Mouse (Mus musculus): ENCODE results near the gene Arhgap17. TPM values are rescaled to one million over a fixed set of nuclear protein-coding genes. Genes with fewer than 3 reads are reported as not detected.

Gene Arhgap17
- polyA plus RNA-seq, 1 experiment = 38.3 TPM

DNA sequence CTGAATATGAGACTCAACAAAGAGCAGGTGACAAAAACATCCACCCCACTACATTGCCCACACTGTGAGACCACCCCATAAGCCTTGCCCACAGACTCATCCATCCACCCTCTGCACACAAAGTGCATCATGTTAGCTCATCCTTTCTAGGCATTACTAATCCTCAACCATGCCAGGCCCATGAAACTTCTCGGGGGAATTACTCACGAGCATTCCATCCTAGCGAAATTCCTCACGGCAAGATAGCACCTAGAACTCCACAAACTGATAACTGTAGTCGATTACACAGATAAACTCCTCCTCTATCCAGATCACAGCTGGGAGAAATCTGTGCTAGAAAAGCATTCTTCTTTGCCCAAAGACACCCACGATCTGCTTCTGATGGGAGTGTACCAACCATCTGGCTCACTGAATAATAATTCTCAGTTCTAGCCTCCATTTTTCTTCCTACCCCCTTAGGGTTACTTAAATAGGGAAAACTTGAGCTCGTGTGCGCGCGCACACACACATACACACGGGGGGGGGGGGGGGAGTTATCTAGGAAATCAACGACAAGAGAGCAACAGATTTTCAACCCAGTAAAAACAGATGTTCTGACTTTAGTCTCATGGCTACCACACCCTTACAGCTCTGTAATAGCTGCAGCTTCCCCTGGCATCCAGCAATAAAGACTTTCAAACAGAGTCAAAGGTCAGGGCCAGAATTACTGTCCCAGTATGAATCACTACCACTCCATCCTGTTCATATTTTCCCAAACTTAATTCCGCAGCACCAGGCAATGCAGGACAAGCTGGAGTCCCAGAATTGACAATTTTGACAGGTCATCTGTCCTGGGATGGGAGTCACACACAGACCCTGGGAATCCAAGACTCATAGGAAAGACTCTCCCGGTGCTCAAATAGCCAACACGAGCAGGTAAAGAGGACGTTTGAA lies 2.2 kb downstream of the Arhgap17 start:
- peak overlapping the region; percentile 43; the same call in 1 of the 2 replicates for H3K27ac ChIP-seq (ENCODE audit: control insufficient read depth, insufficient read depth, low read depth, low read length, poor library complexity)
- WGBS = 63% methylated on average over 16 of the region's 16 CpGs
- TF ChIP-seq CTCF (IDR thresholded peaks at IDR 0.05; ENCODE audit: control insufficient read depth, insufficient read depth, low read length) (no peak), POLR2A (IDR thresholded peaks at IDR 0.05; ENCODE audit: borderline replicate concordance, control insufficient read depth, low read depth, low read length) (no peak)
- peaks cover 14% of the 10 kb centered on the region for H3K4me1 ChIP-seq (ENCODE audit: control insufficient read depth, insufficient read depth, low read length)
- peak overlapping the region; percentile 58 for H3K4me3 ChIP-seq (replicated peaks; ENCODE audit: control insufficient read depth, low read depth, low read length)

DNA sequence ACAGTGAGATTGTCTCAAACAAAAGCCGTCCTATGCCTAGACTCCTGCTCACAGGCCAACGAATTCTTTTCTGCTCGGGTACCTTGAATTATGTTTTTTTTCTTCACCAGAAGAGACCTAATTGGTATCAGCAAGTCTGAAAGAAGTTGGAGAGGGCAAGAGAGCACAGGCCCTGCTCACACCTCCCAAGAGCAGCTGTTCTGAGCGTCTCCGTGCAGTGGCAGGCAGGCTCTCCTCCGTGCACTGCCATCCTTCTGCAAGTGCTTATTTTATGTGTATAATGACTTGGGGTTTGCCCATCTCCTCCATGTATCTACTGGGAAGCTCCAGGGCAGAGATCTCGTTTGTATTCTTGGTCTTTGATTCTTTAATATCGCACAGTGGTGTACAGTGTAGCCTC lies 2.9 kb downstream of the Arhgap17 start:
- 60% methylated on average over 8 of the region's 8 CpGs for WGBS
- Histone ChIP-seq H3K4me3 (replicated peaks; ENCODE audit: control insufficient read depth, low read depth, low read length) (no peak overlapping the region), H3K4me1 (ENCODE audit: control insufficient read depth, insufficient read depth, low read length) (peaks cover 14% of the 10 kb centered on the region), H3K27ac (ENCODE audit: control insufficient read depth, insufficient read depth, low read depth, low read length, poor library complexity) (no peak overlapping the region)
- TF ChIP-seq POLR2A (IDR thresholded peaks at IDR 0.05; ENCODE audit: borderline replicate concordance, control insufficient read depth, low read depth, low read length) (no peak), CTCF (IDR thresholded peaks at IDR 0.05; ENCODE audit: control insufficient read depth, insufficient read depth, low read length) (no peak)

DNA sequence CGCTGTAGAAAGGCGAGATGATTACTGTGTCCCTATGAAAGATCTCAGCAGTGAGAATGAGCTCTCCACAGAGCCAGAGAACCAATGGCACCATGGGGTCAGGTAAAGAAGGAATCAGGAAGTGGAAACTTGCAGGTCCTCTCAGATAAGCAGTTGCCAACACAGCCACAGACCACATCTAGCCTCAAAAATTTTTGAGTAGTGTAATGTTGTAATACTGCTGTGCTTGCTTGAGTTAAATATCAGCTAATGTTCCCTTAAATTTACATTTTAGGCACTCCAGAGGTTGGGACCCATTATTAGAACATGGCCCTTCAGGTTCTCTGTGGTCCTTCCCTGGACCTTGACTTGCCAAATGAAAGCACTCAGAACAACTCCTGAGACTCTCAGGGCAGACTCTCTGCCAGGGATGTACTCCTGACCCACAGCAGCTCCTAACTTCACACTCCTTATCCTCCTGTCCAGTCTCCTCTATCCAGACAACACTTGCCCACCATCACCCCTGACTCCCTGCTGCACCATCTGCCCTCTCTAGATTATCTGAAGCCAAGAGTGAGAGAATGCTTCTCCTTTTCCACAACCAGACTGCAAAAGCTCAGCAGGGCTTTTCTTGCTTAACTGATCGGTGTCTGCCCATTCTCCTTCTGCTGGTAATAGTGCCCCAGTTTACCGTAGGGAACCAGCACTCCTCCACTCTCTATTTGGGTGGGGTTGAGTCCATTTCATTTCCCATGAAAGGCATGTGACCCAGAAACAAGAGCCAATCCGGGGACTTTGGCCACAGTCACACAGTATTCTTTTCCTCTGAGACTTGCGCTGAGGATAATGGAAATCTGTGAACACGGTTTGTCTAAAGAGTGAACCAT lies 3.6 kb downstream of the Arhgap17 start:
- Histone ChIP-seq H3K4me1 (ENCODE audit: control insufficient read depth, insufficient read depth, low read length) (peaks cover 14% of the 10 kb centered on the region), H3K27ac (ENCODE audit: control insufficient read depth, insufficient read depth, low read depth, low read length, poor library complexity) (peak overlapping the region; percentile 18; the same call in 1 of the 2 replicates), H3K4me3 (replicated peaks; ENCODE audit: control insufficient read depth, low read depth, low read length) (no peak overlapping the region)
- 25% methylated on average over 7 of the region's 7 CpGs for WGBS
- TF ChIP-seq CTCF (IDR thresholded peaks at IDR 0.05; ENCODE audit: control insufficient read depth, insufficient read depth, low read length) = no peak
- no peak for TF ChIP-seq POLR2A (IDR thresholded peaks at IDR 0.05; ENCODE audit: borderline replicate concordance, control insufficient read depth, low read depth, low read length)

DNA sequence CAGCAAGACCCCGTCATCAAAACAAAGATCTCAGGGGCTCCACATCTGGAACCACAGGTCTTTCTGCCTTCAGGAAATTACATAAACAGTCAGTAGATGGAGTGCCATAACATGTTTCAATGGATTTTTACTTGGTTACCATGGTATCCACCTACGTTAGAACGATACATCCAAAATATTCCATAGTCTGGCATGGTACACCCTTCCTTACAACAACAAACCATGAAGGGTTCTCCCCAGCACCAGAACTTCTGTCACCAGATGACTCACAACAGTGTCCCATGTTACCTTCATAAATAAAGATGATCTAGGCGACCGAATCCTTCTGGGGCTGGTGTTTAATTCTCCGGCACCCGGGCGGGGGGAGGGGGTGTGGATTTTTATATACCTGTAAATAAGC lies 5.7 kb downstream of the Arhgap17 start:
- H3K4me3 ChIP-seq (replicated peaks; ENCODE audit: control insufficient read depth, low read depth, low read length) = no peak overlapping the region
- 88% methylated on average over 8 of the region's 8 CpGs for WGBS
- TF ChIP-seq POLR2A (IDR thresholded peaks at IDR 0.05; ENCODE audit: borderline replicate concordance, control insufficient read depth, low read depth, low read length) (no peak), CTCF (IDR thresholded peaks at IDR 0.05; ENCODE audit: control insufficient read depth, insufficient read depth, low read length) (no peak)
- H3K27ac ChIP-seq (ENCODE audit: control insufficient read depth, insufficient read depth, low read depth, low read length, poor library complexity) = no peak overlapping the region
- peaks cover 14% of the 10 kb centered on the region for H3K4me1 ChIP-seq (ENCODE audit: control insufficient read depth, insufficient read depth, low read length)

DNA sequence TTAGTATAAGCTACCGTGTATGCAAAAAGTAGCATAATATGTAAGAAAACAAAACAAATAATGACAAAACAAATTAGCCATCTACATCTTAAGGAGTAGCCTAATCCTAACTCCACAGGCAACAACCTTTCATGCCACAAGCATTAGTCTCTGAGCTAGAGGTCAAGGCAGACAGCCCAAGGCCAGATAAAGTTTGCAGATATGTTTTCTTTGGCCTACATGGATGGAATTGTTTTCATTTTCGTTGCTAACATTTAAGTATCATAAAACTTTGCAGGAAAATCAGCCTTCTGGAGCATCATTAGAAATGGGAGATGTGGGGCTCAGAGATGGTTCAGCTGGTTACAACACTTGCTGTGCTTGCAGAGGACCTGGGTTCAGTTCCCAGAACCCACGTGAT lies 6.9 kb downstream of the Arhgap17 start:
- TF ChIP-seq CTCF (IDR thresholded peaks at IDR 0.05; ENCODE audit: control insufficient read depth, insufficient read depth, low read length) (no peak), POLR2A (IDR thresholded peaks at IDR 0.05; ENCODE audit: borderline replicate concordance, control insufficient read depth, low read depth, low read length) (no peak)
- Histone ChIP-seq H3K27ac (ENCODE audit: control insufficient read depth, insufficient read depth, low read depth, low read length, poor library complexity) (no peak overlapping the region), H3K4me1 (ENCODE audit: control insufficient read depth, insufficient read depth, low read length) (peaks cover 14% of the 10 kb centered on the region), H3K4me3 (replicated peaks; ENCODE audit: control insufficient read depth, low read depth, low read length) (no peak overlapping the region)
- 71% methylated on average over 3 of the region's 3 CpGs for WGBS

DNA sequence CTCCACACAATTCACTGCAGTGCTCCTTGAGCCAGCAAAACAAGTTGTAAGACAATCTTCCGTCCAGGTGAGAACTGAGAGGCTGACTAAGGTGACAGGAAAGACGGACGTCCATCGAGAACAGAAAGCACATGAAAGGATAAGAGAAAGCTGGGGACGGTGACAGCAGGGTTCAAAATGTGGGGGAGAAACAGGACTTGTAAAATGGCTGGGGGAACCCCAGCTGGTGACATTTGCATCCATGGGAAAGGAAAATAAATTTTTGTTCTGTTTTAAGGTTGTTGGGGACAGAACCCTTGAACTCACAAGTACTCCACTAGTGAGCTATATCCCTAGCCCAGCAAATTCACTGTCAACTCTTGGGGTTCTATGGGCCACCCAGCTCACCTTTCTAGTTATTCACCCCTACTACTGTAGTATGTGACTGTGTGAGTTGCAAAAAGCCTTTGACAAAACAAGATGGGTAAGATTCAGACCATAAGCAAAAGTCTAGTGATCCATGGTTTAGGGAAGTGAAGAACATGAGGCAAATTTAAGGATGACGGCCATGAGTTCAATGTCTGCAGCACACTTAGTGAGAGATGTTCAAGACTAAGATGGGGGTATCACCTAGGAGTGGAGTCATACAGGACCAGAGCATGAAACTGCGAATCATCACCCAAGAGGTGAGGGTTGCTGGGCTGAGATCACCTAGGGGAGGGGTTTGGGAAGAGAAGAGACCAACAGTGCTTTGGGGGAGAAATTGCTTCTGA lies 8.3 kb downstream of the Arhgap17 start:
- TF ChIP-seq CTCF (IDR thresholded peaks at IDR 0.05; ENCODE audit: control insufficient read depth, insufficient read depth, low read length) (no peak), POLR2A (IDR thresholded peaks at IDR 0.05; ENCODE audit: borderline replicate concordance, control insufficient read depth, low read depth, low read length) (no peak)
- Histone ChIP-seq H3K27ac (ENCODE audit: control insufficient read depth, insufficient read depth, low read depth, low read length, poor library complexity) (no peak overlapping the region), H3K4me3 (replicated peaks; ENCODE audit: control insufficient read depth, low read depth, low read length) (no peak overlapping the region), H3K4me1 (ENCODE audit: control insufficient read depth, insufficient read depth, low read length) (peaks cover 9% of the 10 kb centered on the region)
- WGBS = 83% methylated on average over 7 of the region's 7 CpGs

DNA sequence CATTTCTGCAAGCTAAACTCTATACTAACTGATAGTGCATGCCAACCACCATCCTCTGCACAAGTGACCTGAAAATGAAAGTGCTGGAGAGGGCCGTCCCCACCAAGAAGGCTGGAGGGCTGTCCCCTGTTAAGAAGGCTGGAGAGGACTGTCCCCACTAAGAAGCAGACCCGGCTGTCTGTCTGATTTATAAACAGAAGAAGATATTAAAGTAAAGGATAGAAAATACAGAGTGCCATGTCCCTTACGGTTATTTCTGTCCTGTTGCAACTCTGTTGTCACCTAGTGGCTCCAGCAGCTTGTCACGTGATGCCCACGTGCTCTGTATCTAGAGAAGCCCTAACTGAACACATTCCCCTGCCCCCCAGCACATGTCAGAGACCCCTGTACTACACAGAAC lies 9.5 kb downstream of the Arhgap17 start:
- Histone ChIP-seq H3K4me1 (ENCODE audit: control insufficient read depth, insufficient read depth, low read length) (peaks cover 3% of the 10 kb centered on the region), H3K27ac (ENCODE audit: control insufficient read depth, insufficient read depth, low read depth, low read length, poor library complexity) (no peak overlapping the region), H3K4me3 (replicated peaks; ENCODE audit: control insufficient read depth, low read depth, low read length) (no peak overlapping the region)
- TF ChIP-seq CTCF (IDR thresholded peaks at IDR 0.05; ENCODE audit: control insufficient read depth, insufficient read depth, low read length) (no peak), POLR2A (IDR thresholded peaks at IDR 0.05; ENCODE audit: borderline replicate concordance, control insufficient read depth, low read depth, low read length) (no peak)
- WGBS = 34% methylated on average over 5 of the region's 5 CpGs
